In the genomic region with DNA sequence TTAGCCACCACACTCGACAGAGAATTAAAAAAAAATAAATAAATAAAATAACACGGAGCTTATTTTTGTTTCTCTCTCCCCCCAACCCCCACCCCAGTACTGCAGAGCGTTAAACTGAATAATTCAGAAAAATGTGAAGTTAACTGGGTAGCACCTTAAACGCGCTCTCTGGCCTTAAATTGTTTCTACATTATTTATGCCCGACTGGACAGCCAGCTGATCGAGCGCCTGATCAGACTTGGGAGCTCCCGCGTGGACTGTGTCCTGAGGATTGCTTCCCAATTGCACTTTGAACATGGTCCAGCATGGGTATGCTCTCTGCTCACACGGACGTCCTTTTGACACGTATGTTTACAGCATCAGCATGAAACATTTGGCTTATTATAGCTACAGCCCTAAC, we compare ENCODE assay signal across 8 mouse cellular contexts. TPM values are rescaled to one million over a fixed set of nuclear protein-coding genes. Genes with fewer than 3 reads are reported as not detected.
A peak's percentile ranks its signal among the peaks of the same experiment; 100 is the strongest.
DNase-seq lines count a peak whose midpoint lies in the region; ATAC-seq and TF ChIP-seq lines count a peak whose summit lies in the region.

No protein-coding gene starts in this region.

- no peaks in the 10 kb centered on the region for H3K27me3 ChIP-seq in ES-Bruce4 (ENCODE audit: control insufficient read depth, insufficient read depth, low read length, poor library complexity, severe bottlenecking)
- H3K27me3 ChIP-seq in forebrain, embryonic 16.5 days (replicated peaks; ENCODE audit: control insufficient read depth, insufficient read depth, low read length), result no peaks in the 10 kb centered on the region
- H3K27me3 ChIP-seq in intestine, embryonic 16.5 days (replicated peaks; ENCODE audit: control insufficient read depth, insufficient read depth, low read length), result no peaks in the 10 kb centered on the region
- H3K27me3 ChIP-seq in liver, embryonic 16.5 days (ENCODE audit: control insufficient read depth, insufficient read depth, low read depth, low read length), result no peaks in the 10 kb centered on the region
- no peaks in the 10 kb centered on the region for H3K27me3 ChIP-seq in small intestine, adult 2 months (ENCODE audit: control insufficient read depth, insufficient read depth, low read length)

- no peak for TF ChIP-seq CTCF in ES-Bruce4 (IDR thresholded peaks at IDR 0.05; ENCODE audit: low read depth, low read length)
- no peak for TF ChIP-seq CTCF in small intestine, adult 2 months (IDR thresholded peaks at IDR 0.05; ENCODE audit: extremely low read depth, insufficient read length, insufficient replicate concordance, low read depth, low read length)

- no peak for TF ChIP-seq POLR2A in ES-Bruce4 (IDR thresholded peaks at IDR 0.05; ENCODE audit: insufficient read depth, low read length)
- no peak for TF ChIP-seq POLR2A in small intestine, adult 2 months (IDR thresholded peaks at IDR 0.05; ENCODE audit: low read depth, low read length)

- no peak for TF ChIP-seq EP300 in ES-Bruce4 (IDR thresholded peaks at IDR 0.05; ENCODE audit: insufficient read depth, low read depth, low read length)

- H3K36me3 ChIP-seq in ES-Bruce4 (ENCODE audit: control insufficient read depth, insufficient read depth, low read length, poor library complexity, severe bottlenecking), result peaks cover 15% of the 10 kb centered on the region
- 0 out of 2 replicates have a peak, but pooled peaks cover 2% of the 10 kb centered on the region for H3K36me3 ChIP-seq in forebrain, embryonic 16.5 days (ENCODE audit: control insufficient read depth, insufficient read depth)
- H3K36me3 ChIP-seq in intestine, embryonic 16.5 days (ENCODE audit: control insufficient read depth, insufficient read depth, low read length), result no peaks in the 10 kb centered on the region
- no peaks in the 10 kb centered on the region for H3K36me3 ChIP-seq in liver, embryonic 16.5 days (ENCODE audit: control insufficient read depth, insufficient read depth)
- peaks cover 18% of the 10 kb centered on the region for H3K36me3 ChIP-seq in small intestine, adult 2 months (ENCODE audit: control insufficient read depth, insufficient read depth, low read length)

- H3K4me3 ChIP-seq in ES-Bruce4 (ENCODE audit: low read depth, low read length), result no peak overlapping the region
- H3K4me3 ChIP-seq in forebrain, embryonic 16.5 days (replicated peaks; ENCODE audit: low read length), result peak overlapping the region; percentile 51
- peak overlapping the region; percentile 49 for H3K4me3 ChIP-seq in intestine, embryonic 16.5 days (ENCODE audit: low read length)
- H3K4me3 ChIP-seq in liver, embryonic 16.5 days (ENCODE audit: low read depth, low read length), result peak overlapping the region; percentile 59
- H3K4me3 ChIP-seq in small intestine, adult 2 months (ENCODE audit: low read depth, low read length), result peak overlapping the region; percentile 22; the same call in 1 of the 2 replicates

- DNase-seq in NIH3T3 (ENCODE audit: low read depth), result peak; percentile 77
- no peak for DNase-seq in frontal cortex, postnatal 25 days (ENCODE audit: low spot score in 2 of 2)
- DNase-seq in left cerebral cortex, postnatal 14 days (ENCODE audit: low spot score in 2 of 2), result no peak

- no peak for ATAC-seq in forebrain, embryonic 16.5 days
- peak; percentile 41 for ATAC-seq in intestine, embryonic 16.5 days
- ATAC-seq in liver, embryonic 16.5 days (ENCODE audit: low read depth), result peak; percentile 16; the same call in 1 of the 2 replicates

- intact Hi-C loops in left cerebral cortex, postnatal 14 days (cut with DNase I), result loop anchor here (5.0 kb wide), 2 partner anchors 46 to 61 kb away; no protein-coding TSS in a partner anchor

- no peak overlapping the region for H3K27ac ChIP-seq in ES-Bruce4 (ENCODE audit: insufficient read depth, low read length)
- H3K27ac ChIP-seq in forebrain, embryonic 16.5 days (ENCODE audit: low read length), result peak overlapping the region; percentile 81
- H3K27ac ChIP-seq in intestine, embryonic 16.5 days (ENCODE audit: low read length), result peak overlapping the region; percentile 98
- peak overlapping the region; percentile 77; the same call in 1 of the 2 replicates for H3K27ac ChIP-seq in liver, embryonic 16.5 days (ENCODE audit: low read length)
- H3K27ac ChIP-seq in small intestine, adult 2 months (ENCODE audit: insufficient read depth, low read depth, low read length), result peak overlapping the region; percentile 76

- peak overlapping the region; percentile 84 for H3K9ac ChIP-seq in ES-Bruce4 (ENCODE audit: low read depth, poor library complexity, severe bottlenecking)
- H3K9ac ChIP-seq in forebrain, embryonic 16.5 days (replicated peaks; ENCODE audit: low read depth, low read length), result peak overlapping the region; percentile 63
- H3K9ac ChIP-seq in intestine, embryonic 16.5 days (ENCODE audit: low read depth, low read length), result peak overlapping the region; percentile 79
- H3K9ac ChIP-seq in liver, embryonic 16.5 days (ENCODE audit: low read depth, low read length), result peak overlapping the region; percentile 74

- WGBS in forebrain, embryonic 16.5 days, result 1% methylated on average over 13 of the region's 13 CpGs
- 7% methylated on average over 13 of the region's 13 CpGs for WGBS in intestine, embryonic 16.5 days
- 12% methylated on average over 13 of the region's 13 CpGs for whole genome bisulfite sequencing in liver, embryonic 16.5 days (ENCODE audit: insufficient replicate concordance)
- WGBS in small intestine, adult 2 months, result 5% methylated on average over 13 of the region's 13 CpGs

- peak overlapping the region; percentile 82 for H3K4me2 ChIP-seq in forebrain, embryonic 16.5 days (ENCODE audit: low read length)
- H3K4me2 ChIP-seq in intestine, embryonic 16.5 days (ENCODE audit: low read depth, low read length), result peak overlapping the region; percentile 86
- peak overlapping the region; percentile 92 for H3K4me2 ChIP-seq in liver, embryonic 16.5 days (ENCODE audit: low read depth, low read length)

- no peaks in the 10 kb centered on the region for H3K9me3 ChIP-seq in ES-Bruce4 (replicated peaks; ENCODE audit: control insufficient read depth, insufficient read depth, low read length, poor library complexity, severe bottlenecking)
- no peaks in the 10 kb centered on the region for H3K9me3 ChIP-seq in forebrain, embryonic 16.5 days (ENCODE audit: control insufficient read depth, low read length)
- no peaks in the 10 kb centered on the region for H3K9me3 ChIP-seq in intestine, embryonic 16.5 days (ENCODE audit: control insufficient read depth, low read length)
- H3K9me3 ChIP-seq in liver, embryonic 16.5 days (replicated peaks; ENCODE audit: control insufficient read depth, low read length), result no peaks in the 10 kb centered on the region

- no peaks in the 10 kb centered on the region for H3K4me1 ChIP-seq in ES-Bruce4 (ENCODE audit: control insufficient read depth, insufficient read depth, low read length)
- peaks cover 54% of the 10 kb centered on the region for H3K4me1 ChIP-seq in forebrain, embryonic 16.5 days (replicated peaks; ENCODE audit: control insufficient read depth, insufficient read depth, low read length)
- peaks cover 41% of the 10 kb centered on the region for H3K4me1 ChIP-seq in intestine, embryonic 16.5 days (ENCODE audit: control insufficient read depth, insufficient read depth, low read length)
- H3K4me1 ChIP-seq in liver, embryonic 16.5 days (ENCODE audit: control insufficient read depth, low read depth, low read length), result peaks cover 45% of the 10 kb centered on the region
- peaks cover 30% of the 10 kb centered on the region for H3K4me1 ChIP-seq in small intestine, adult 2 months (ENCODE audit: control insufficient read depth, insufficient read depth, insufficient read length, low read length)

RNA-seq across cellular contexts. Expression of a gene that starts 10.3 kb away (rescaled TPM):
- polyA plus RNA-seq in ES-Bruce4 (2011; ENCODE audit: insufficient read depth, insufficient read length, low read depth, missing spikeins), result 37.6 and 39.6 TPM in 2 replicates
- 10.1 and 10.7 TPM in 2 replicates for polyA plus RNA-seq in forebrain, embryonic 16.5 days (2015; fragmentation: Nextera tagmentation; extraction: Ambion mirVana)
- polyA plus RNA-seq in intestine, embryonic 16.5 days (2015; fragmentation: Nextera tagmentation; extraction: Ambion mirVana), result 11.5 and 11.9 TPM in 2 replicates
- polyA plus RNA-seq in liver, embryonic 16.5 days (2015; fragmentation: Nextera tagmentation; extraction: Ambion mirVana), result 3.3 TPM in 2 replicates
- 50.5 and 91.6 TPM in 2 replicates for polyA plus RNA-seq in small intestine, adult 2 months (2012; rRNA removed)
- total RNA-seq in left cerebral cortex, postnatal 14 days (2021), result 10 to 100 TPM; 56.9 to 62.5 TPM
